Mouse (Mus musculus) frontal cortex, postnatal 25 days (tissue): Measurements from ENCODE around the gene Cubn.
A peak's percentile ranks its signal among the peaks of the same experiment; 100 is the strongest.

Experiments
- DNase-seq, 2 experiments: peaks; one replicate each; pipeline ENCODE4 v3.0.0; 2022; ENCODE audit warnings: low spot score in 2 of 2

Gene Cubn

DNA sequence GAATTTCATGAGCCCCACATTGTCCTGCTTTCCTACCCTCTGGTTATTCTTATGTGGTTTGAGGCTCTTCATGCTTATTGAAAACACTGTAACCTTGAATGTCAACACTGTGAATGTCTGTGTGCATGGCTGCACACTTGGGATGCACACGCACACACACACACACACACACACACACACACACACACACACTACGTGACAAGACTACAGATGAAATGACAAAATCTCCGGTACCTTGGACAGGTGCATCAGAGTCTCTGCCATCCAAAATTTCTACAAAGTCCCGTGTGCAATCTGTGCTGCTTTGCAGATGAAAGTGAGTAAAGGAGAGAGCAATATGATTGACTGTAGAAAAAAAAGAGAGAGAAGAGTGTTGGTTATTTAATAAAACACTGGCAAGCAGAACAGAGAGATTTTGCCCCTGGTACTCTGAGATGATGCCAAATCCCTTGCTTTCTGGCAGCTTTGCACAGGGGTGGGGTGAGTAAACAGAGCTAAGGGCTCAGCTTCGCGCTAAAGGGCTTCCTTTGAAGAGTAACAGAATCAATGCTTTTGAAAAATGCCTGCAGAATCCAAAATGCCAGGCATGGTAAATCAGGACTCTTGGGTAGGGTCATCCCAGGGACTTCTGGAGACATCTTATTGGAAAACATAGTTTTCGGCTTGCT, 133.6 kb downstream of the Cubn start:
- DNase-seq, result no peak

DNA sequence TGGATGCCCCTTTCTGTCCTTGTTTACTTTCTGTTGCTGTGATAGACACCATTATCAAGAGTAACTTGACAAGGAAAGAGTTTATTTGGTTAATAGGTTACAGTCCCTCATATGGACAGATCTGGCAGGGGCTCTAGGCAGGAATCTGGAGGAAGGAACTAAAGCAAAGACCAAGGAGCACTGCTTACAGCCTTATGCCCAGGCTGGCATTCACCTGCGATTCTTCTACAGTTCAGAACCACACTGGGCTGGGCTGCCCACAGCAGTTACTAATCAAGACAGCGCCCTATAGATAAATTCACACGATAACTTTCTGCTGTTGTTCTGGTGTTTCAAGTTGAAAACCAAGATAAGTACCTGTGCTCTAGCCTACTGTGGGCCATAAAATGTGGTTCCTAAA, 138.8 kb downstream of the Cubn start:
- no peak for DNase-seq

- DNase-seq, result no peak
Measured at GRCm38 (mm10) chr2:13352112-13352728, 139.4 kb downstream of the Cubn start.

- DNase-seq, result no peak
Measured at GRCm38 (mm10) chr2:13342325-13342926, 149.2 kb downstream of the Cubn start.

DNA sequence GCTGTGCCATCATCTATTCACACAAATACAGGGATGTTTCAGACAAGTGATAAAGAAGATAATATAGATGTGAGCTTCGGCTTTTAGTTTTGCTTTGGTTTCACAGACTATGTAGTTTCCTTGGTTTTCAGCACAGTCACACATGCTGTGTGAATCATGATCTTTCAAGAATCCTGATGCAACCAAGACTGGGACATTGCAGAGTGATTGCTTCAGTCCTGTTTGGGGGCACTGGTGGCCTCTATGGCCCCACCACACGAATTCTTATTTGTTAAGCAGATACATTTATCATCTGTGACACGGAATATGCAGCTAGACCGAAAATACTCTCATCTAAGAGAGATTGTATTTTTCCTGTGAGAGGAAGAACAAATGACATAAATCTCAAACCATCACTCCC, 156.2 kb downstream of the Cubn start:
- DNase-seq, result no peak

- DNase-seq, result no peak
Measured at GRCm38 (mm10) chr2:13329754-13330417, 161.7 kb downstream of the Cubn start.

- DNase-seq, result no peak
Measured at GRCm38 (mm10) chr2:13303376-13303775, 188.2 kb downstream of the Cubn start.

GRCm38 (mm10) chr2:13299031-13299430, 192.6 kb downstream of the Cubn start:
- DNase-seq, result no peak

DNA sequence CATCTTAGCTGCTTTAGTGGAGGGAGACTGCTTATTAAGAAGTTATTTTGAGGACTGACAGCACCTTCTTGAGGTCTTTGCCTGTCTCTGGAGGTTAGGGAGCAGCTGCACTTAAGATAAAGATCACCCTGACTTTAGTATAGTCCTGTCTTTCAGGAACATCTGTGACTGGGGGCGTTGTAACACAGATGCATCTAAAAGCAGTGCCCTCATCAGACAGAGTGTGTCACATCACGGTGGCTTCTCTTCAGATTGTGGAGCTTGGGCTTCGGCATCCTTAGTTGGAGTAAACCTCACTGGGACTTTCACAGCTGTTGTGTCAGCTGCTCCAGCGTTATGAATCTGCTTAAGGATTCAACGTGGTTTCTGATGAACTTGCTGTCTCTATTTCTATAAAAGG, 193.9 kb downstream of the Cubn start:
- DNase-seq, result no peak

DNA sequence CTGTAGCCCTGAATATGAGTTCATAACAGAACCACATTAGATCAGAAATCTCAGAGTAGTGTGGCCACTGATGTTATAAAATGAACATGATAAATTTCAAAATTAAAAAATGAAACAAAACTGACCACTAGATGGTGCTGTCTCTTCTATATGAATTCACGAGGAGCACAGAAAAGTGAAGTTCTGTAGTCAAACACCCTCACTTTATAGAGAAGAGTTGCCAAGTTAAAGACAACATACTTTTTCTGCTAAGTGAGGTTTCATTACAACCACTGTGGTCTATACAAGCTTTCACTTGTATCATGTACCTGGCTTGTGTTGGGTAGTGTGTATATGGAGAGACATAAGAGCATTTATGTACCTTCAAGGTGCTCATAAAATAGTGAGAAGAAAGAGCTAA, 201.0 kb downstream of the Cubn start:
- no peak for DNase-seq

GRCm38 (mm10) chr2:13290070-13290469, 201.5 kb downstream of the Cubn start:
- no peak for DNase-seq

- DNase-seq, result no peak
Measured at GRCm38 (mm10) chr2:13278114-13278862, 213.3 kb downstream of the Cubn start.

- no peak for DNase-seq
Measured at GRCm38 (mm10) chr2:13275874-13276273, 215.7 kb downstream of the Cubn start.

GRCm38 (mm10) chr2:13271165-13271957, 220.3 kb downstream of the Cubn start, which contains the start of gene Rsu1:
Rsu1 (minus strand) TSS chr2:13271415.
- DNase-seq, result peak; percentile 86 to 91

DNA sequence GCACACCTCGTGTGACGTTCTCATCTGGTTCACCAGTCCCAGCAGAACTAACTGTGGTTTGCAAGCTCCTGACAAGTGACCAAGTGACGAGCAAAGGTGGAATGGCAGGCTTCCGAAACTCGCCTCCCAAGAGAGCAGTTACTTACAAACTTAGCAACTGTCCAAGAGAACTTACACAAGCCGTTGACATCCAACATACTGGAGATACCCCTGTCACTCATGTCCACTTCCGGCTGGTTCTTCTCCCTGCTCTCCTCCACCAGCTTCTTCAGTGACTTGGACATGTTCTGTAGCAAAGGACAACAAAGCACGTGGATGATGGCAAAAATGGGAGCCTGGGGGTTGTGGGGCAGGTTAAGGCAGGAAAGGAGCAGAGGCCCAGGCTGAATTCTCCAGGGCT, 220.9 kb downstream of the Cubn start:
- DNase-seq, result peak in 1 of 2 experiments; percentile 13

DNA sequence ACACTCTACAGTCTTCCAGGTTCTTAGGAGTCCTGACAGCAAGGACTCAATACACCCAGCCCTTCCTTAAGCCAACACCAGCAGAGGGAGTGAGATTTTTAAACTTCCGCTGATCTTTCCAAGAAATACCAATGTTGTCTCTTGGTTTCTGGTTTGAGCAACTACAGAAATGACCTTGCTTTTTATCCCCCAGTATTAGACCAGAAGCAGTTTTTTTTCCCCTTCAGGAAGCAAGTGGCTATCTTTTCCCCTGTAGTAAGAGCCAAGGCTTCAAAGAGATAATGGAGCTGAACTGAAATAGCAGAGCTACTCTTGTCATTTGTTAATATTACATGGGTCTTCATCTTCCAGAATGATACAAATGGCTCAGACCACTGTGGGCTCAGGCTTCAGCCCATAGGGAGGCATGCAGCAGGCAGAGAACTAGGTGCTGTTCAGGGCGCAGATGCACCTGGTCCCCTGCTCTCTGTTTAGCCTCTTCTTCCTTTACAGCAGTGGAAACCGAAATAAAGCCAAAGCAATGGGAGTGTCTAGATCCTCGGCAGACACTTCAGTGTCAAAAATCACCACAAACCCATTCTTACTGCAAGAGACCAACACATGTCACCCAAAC, 222.8 kb downstream of the Cubn start:
- DNase-seq, result no peak

DNA sequence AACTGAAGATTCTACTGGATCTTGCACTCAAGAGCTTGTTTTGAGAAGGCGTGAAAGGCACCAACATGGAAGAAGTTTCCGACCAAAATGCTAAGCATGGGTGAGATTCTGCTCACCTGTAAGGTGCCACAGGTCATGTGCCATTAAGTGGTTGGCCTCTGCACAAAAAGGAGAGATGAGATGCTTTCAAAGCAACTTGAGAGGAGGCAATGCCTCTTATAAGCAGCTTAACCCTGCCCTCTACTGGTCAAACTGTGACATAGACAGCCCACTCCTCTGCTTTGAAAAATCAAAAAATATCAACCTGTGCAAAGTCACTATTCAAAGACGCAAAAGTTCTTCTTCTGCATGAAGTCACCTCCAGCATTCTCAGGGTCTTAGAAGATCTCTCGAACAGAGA, 226.7 kb downstream of the Cubn start:
- DNase-seq, result no peak

DNA sequence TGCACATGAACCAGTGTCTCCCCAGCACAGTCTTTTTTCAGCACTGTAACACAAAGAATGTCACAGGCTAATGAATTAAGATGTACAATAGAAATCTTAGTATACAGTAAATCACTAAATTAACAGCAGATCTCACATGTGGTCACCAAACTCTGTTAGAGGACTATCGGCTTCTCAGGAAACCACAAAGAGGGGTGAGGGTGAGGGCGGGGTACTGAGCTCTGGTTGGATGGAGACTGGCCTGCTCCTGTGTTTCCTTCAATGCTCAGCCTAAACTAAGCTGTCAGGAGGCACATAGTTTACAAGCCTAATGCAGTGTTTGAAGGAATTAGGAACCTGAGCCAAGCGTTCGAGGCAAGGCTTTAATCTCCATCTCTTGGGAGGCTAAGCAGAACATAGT, 228.5 kb downstream of the Cubn start:
- no peak for DNase-seq

DNA sequence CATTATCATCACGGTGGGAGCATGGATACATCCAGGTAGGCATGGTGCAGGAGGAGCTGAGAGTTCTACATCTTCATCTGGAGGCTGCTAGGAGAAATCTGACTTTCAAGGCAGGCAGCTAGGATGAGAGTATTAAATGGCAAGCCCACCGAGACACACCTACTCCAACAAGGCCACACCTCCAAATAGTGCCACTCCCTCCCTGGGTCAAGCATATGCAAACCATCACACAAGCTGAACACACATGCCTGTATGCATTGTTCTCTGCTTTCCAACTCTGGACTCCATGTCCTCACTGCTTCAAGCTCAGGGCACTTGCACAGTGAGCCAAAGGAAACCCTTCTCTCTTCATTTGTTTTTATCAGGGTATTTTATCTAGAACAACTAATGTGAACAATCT, 233.0 kb downstream of the Cubn start:
- no peak for DNase-seq

- DNase-seq, result no peak
Measured at GRCm38 (mm10) chr2:13240711-13241110, 250.9 kb downstream of the Cubn start.
